Mouse (Mus musculus) thymus, postnatal 36 days (tissue): Measurements from ENCODE around the gene Ep400.

Experiments used
- DNase-seq, 2 experiments: peaks; one replicate each; pipeline ENCODE4 v3.0.0; 2022; ENCODE audit warnings: mixed read lengths in 2 of 2

Ep400 gene

GRCm38 (mm10) chr5:110770448-110771158 lies at the start of gene Ep400:
TSS of gene Ep400 (minus strand) at chr5:110770717.
- DNase-seq = peak; percentile 100

GRCm38 (mm10) chr5:110809667-110810325 lies 39.3 kb upstream of the Ep400 start, which contains the start of gene Ulk1:
TSS of gene Ulk1 (minus strand) at chr5:110810097.
- peak; percentile 100 for DNase-seq

- DNase-seq = peak; percentile 13 to 52
Measured at GRCm38 (mm10) chr5:110808821-110809666, 38.5 kb upstream of the Ep400 start.

DNA sequence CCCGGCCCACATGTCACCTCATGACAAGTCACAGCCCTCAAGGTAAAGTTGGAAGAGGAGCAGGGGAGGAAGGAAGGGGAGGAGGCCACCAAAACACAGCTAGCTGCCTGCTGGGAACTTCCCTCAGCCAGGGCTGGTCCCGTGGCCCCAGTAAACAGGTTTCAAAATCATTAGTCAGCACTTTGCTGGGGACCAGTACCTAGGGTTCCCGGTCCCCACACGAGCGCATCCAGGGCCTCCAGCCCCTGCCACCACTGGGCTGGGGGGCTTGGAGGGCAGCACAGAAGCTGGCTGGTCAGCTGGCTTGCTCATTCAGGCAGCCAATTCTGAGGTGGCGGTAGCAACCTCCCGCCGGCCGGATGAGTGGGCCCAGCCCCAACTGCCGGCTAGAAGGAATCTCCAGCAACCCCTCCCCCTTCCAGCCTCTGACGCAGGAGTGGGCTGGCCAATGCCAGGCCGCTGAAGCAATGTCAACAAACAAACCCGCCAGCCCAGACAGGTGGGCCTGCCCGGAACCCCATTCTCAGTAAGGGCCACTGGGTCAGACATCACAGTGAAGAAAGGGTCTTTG lies 37.6 kb upstream of the Ep400 start:
- DNase-seq = peak; percentile 60 to 72

- no peak for DNase-seq
Measured at GRCm38 (mm10) chr5:110807453-110807852, 36.9 kb upstream of the Ep400 start.

- DNase-seq = no peak
Measured at GRCm38 (mm10) chr5:110806676-110807075, 36.2 kb upstream of the Ep400 start.

GRCm38 (mm10) chr5:110806154-110806553 lies 35.6 kb upstream of the Ep400 start:
- DNase-seq = no peak

DNA sequence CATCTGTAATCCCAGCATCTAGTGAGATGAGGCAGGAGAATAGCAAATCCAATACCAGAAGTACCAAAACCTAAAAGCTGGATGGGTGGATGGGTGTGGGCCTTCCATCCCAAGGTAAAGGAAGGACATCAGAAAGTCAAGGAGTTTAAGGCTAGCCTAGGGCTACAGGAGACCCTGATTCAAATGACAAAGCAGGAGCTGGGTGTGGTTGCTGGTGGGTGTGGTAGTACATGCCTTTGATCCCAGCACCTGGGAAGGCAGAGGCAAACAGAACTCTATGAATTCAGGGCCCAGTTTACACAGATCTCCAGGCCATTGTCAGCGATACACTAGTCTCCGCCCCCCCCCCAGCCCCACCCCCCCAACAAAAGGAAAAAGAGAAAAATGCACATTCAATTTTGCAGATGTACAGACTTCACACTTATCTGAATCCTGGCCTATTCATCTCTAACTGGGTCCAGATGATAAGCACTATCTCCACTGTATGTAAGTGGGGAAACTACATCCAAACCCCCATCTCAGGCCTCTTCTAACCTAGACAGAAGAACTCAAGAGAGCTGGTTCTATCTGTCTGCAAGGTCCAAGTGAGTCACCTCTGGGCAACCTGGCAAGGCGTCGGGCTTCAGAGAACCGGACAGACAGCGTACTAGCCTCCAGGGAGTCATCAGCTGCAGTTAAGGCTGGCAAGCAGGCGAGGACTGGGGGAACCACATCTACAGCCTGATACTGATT lies 33.7 kb upstream of the Ep400 start:
- DNase-seq = no peak

DNA sequence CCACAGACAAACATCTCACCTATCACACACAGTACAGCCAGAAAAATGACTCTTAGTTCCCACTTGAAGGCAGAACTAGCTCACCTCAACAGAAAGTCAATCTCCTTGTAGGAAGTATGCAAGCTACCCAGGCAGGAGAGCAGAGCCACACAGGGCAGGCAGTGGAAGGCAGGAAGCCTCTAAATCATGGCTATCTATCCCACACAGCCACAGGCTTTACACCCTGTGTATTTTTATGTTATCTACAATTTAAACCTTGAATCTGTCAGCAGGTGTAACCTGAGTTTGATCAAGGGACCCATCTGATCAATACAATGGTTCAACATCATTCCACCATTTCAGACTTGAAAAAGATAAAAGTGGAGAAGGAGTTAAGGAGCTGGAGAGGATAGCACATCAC lies 32.3 kb upstream of the Ep400 start:
- no peak for DNase-seq

DNA sequence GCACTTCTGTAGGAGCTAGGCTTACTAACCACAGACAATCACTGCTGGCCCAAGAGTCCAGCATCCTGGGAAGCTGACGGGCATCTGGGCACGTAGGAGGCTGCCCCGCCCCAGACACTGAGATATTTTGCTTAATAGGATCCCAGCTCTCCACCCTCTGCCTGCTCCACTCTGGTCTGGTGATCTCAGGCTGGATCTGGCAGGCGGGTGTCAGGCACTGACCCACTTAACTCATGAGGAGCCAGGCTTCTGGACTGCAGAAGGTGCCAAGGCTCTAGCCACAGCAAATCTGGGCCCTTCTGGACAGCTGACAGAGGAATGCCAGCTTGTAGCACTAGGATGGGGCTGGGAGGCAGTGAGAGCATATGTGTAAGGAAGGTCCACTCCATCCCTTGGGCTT lies 31.7 kb upstream of the Ep400 start:
- DNase-seq = no peak

DNA sequence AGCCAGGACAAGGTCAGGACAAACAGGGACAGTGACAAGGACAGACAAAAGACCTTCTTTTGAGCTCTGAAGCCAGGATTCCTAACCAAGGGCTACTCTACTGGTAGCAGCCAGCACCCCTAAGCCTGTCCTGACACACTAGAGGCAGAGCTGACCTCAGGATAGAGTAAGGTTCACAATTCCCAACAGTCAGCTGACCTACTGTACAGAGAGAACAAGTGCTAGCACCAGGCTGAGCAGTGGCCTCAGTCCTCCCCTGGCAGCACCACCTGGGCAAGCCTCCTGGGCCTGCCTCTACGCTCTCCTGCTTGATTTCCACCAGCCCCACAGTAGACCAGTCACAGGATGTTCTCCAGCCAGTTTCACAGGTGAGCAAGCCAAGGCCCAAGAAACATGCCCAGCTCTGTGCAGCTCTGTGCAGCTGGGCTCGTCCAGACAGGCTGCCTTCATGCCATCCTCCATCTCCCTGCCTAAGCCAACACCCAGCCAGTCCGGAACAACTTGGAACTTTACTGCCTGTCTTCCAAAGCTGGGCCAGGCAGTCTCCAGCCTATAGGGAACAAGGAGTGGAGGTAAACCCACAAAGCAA lies 30.6 kb upstream of the Ep400 start:
- no peak for DNase-seq

- DNase-seq = no peak
Measured at GRCm38 (mm10) chr5:110797696-110798095, 27.2 kb upstream of the Ep400 start.

- DNase-seq = no peak
Measured at GRCm38 (mm10) chr5:110794363-110794762, 23.8 kb upstream of the Ep400 start.

DNA sequence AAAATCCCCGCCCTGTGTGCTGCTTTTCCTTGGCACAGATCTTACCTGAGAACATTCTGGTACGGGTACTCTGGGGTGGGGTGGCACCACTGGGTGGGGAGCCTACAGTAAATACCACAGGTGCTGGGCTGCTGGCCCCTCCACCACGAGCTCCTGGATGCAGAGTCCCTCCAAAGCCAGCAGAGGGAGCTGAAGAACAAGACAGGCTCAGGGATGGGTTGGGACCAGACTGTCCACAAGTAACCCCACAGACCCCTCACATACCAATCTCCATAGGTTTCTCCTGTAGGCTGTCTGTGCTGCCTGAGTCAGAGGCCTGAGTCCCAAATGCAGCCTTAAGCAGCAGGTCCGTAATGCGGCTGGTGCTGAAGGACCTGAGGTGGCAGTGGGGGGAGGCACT lies 18.2 kb upstream of the Ep400 start:
- peak; percentile 42 to 43 for DNase-seq

GRCm38 (mm10) chr5:110786081-110786835 lies 15.7 kb upstream of the Ep400 start:
- DNase-seq = no peak

GRCm38 (mm10) chr5:110783150-110783549 lies 12.6 kb upstream of the Ep400 start:
- no peak for DNase-seq

DNA sequence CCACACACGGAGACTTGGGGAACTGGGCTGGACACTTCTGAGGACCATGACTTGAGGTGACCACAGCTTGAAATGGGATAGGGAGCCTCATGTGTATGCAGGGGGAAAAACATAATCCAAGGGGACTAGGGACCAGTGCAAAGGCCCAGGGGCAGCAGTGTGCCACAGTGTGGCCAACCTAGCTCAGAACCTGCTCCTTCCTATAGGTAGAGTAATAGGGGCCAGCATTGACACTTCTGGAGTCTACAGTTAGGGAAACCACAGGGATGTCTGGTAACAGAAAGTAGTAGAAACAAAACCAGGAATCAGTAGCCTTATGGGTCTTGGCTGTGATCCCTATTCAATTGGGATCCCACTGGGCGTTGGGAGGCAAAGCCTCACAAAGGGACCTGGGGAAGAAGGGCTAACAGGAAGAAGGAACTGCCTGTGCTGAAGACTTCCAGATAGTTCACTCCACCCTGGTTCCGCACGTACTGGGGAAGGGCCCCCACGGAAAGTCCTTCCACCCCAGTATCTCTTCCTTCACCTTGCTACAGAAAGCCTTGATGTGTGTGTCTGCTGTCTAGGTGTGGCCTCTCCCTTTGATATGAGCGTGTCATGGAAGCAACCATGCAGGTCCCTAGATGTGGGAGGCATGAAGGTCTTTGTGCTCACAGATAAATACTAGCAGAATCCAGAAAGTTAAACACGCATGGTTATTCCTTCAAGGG lies 11.2 kb upstream of the Ep400 start:
- no peak for DNase-seq

GRCm38 (mm10) chr5:110780761-110781528 lies 10.4 kb upstream of the Ep400 start:
- no peak for DNase-seq

DNA sequence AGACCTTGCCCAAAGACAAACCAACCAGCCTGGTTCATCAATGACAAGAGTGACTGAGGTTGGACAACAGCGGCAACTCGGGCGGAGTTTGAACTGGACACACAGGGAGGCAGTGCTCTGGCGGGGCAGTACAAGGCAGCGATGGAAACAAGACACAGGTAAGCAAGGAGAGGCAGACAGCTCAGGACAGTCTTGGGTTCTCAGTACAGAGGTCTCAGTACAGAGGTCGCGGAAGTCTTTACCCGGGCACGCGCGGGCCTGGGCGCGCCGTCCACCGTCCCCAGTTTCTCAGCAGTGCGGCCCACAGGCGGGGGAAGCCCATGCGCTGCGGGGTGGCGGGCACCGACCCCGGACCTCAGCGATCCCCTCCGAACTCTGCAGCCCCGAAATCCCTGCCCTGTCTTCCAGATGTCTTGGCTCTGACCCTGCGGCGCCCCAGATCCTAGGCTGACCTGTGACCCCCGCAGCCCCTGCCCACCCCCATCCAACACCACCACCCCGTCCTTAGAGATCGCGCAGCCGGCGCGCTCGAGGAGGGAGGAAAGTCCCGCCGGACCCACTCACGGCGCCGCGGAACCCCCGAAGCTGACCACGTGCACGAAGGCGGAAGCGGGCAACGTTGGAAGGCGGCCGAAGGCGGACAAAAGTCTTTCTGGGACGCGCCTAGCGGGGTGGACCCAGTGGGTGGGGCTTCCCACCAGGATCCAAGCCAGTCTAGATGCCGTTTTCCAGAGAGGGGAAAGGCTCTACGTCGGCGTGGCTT lies 9.7 kb upstream of the Ep400 start, which contains the start of gene Pus1:
Gene Pus1 (minus strand): TSS at position 662 of the 763 bp plus-strand sequence.
- peak; percentile 83 to 84 for DNase-seq
